Mouse (Mus musculus): Measurements from ENCODE around the gene Atg9a.

Gene Atg9a

GRCm38 (mm10) chr1:75168093-75168471 lies 23.9 kb downstream of the Atg9a start:
- no peak for DNase-seq

- no peak for DNase-seq
Measured at GRCm38 (mm10) chr1:75160256-75160617, 31.8 kb downstream of the Atg9a start.

- no peak for DNase-seq
Measured at GRCm38 (mm10) chr1:75159540-75160255, 32.3 kb downstream of the Atg9a start.

- no peak for DNase-seq
Measured at GRCm38 (mm10) chr1:75158990-75159389, 33.0 kb downstream of the Atg9a start.

- DNase-seq = no peak
Measured at GRCm38 (mm10) chr1:75155837-75156236, 36.2 kb downstream of the Atg9a start.

GRCm38 (mm10) chr1:75148727-75149126 lies 43.3 kb downstream of the Atg9a start:
- DNase-seq = peak; percentile 60

GRCm38 (mm10) chr1:75147411-75148135 lies 44.4 kb downstream of the Atg9a start:
- peak; percentile 78 for DNase-seq

GRCm38 (mm10) chr1:75145589-75145988 lies 46.4 kb downstream of the Atg9a start:
- no peak for DNase-seq

GRCm38 (mm10) chr1:75142301-75143261 lies 49.4 kb downstream of the Atg9a start, which contains the start of the genes Cnppd1 and Retreg2:
TSS of gene Cnppd1 (minus strand) at chr1:75142711.
TSS of gene Retreg2 (plus strand) at chr1:75142778.
- DNase-seq = peak; percentile 98

- DNase-seq = peak; percentile 71
Measured at GRCm38 (mm10) chr1:75141486-75142190, 50.4 kb downstream of the Atg9a start.

GRCm38 (mm10) chr1:75140601-75141190 lies 51.3 kb downstream of the Atg9a start:
- DNase-seq = peak; percentile 63

GRCm38 (mm10) chr1:75138448-75138847 lies 53.5 kb downstream of the Atg9a start:
- peak; percentile 2 for DNase-seq

- no peak for DNase-seq
Measured at GRCm38 (mm10) chr1:75136730-75137129, 55.3 kb downstream of the Atg9a start.

GRCm38 (mm10) chr1:75136293-75136692 lies 55.7 kb downstream of the Atg9a start:
- no peak for DNase-seq

- DNase-seq = peak; percentile 81
Measured at GRCm38 (mm10) chr1:75133421-75134207, 58.4 kb downstream of the Atg9a start, which contains the start of gene Slc23a3. TSS of gene Slc23a3 (minus strand) at chr1:75133890.

Data from kidney, adult 9 months (tissue).